Mouse (Mus musculus) cortical plate, adult 2 months (tissue): ENCODE results near the gene Krt18.

Experiments used
- CTCF ChIP-seq: fragments of 200-500 bp; IDR thresholded peaks from 2 replicates; pipeline ENCODE4 v1.5.1; 2011; ENCODE audit warnings: mild to moderate bottlenecking, control low read depth, low read length; ENCODE audit not compliant: insufficient read depth; ENCODE audit errors: extremely low read depth
- POLR2A ChIP-seq: fragments of 200-500 bp; IDR thresholded peaks from 2 replicates; pipeline ENCODE4 v1.6.1; 2011; ENCODE audit warnings: mild to moderate bottlenecking, low read length, control low read depth; ENCODE audit not compliant: insufficient read depth; ENCODE audit errors: extremely low read depth

DNA sequence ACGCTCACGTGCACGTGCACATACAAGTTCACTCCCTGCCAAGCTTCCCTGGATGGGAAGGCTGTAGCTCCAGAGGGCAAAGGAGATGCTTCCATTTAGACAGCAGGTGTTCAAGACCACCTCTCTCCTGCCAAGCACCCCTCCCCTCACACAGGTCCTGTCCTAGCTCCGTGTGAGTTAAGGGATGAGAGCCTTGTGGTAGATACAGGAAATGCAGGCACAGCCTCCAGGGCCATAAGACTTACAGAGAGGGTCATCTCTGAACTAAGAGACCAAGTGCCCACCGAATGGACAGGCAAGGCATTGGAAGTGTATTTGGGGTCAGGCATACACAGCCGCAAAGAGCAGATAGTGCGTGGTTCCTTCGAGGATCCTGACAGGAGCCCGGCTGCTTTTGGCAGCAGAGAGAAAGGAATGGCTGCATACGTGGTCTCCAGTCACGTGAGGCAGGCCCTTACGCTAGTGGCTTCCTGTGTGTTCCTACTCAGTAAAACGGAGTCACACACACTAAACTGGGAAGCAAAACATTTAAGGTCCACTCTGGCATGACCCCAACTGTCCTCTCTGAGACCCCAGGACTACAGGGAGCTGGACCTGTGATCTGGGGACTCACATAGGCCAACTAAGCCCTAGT lies 44.5 kb upstream of the Krt18 start:
- TF ChIP-seq CTCF = no peak
- TF ChIP-seq POLR2A = no peak
